Mouse (Mus musculus): Measurements from ENCODE around the gene Glis1. TPM values are rescaled to one million over a fixed set of nuclear protein-coding genes. Genes with fewer than 3 reads are reported as not detected.

Glis1 gene
- total and polyA plus RNA-seq, 2 experiments from 2014 or later, result 0.43 to 1.6 TPM

DNA sequence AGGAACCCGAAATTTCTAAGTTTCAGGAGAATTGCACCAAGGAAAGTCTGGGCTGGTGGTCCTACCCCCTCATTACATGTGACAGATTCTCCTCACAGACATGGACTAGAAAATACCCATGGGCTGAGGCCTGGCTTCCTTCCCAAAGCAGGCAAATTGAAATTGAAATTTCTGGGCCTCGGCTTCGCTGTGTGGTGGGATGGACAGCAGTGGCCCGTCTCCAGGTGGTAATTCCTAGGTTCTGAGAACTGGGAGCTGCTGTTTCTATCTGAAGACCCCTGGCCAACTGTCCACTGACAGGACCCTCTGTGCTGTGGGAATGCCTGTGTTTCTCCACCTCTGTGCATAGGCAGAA lies 49.8 kb downstream of the Glis1 start:
- H3K4me2 ChIP-seq (ENCODE audit: low read depth), result no peak overlapping the region
- H3K4me1 ChIP-seq (ENCODE audit: insufficient read depth), result no peaks in the 10 kb centered on the region
- H3K4me3 ChIP-seq (ENCODE audit: low read depth, low read length), result no peak overlapping the region
- ATAC-seq, result no peak
- H3K9ac ChIP-seq, result no peak overlapping the region
- DNase-seq, result peak; percentile 23
- H3K27me3 ChIP-seq (ENCODE audit: insufficient read depth, low read length), result no peaks in the 10 kb centered on the region
- no peak overlapping the region for H3K27ac ChIP-seq (ENCODE audit: low read depth, low read length)
- no peak for TF ChIP-seq CTCF (IDR thresholded peaks at IDR 0.05; ENCODE audit: low read depth)
- WGBS, result 54% methylated on average over 4 of the region's 4 CpGs
- no peaks in the 10 kb centered on the region for H3K9me3 ChIP-seq (ENCODE audit: low read length)
- no peaks in the 10 kb centered on the region for H3K36me3 ChIP-seq (ENCODE audit: insufficient read depth)

DNA sequence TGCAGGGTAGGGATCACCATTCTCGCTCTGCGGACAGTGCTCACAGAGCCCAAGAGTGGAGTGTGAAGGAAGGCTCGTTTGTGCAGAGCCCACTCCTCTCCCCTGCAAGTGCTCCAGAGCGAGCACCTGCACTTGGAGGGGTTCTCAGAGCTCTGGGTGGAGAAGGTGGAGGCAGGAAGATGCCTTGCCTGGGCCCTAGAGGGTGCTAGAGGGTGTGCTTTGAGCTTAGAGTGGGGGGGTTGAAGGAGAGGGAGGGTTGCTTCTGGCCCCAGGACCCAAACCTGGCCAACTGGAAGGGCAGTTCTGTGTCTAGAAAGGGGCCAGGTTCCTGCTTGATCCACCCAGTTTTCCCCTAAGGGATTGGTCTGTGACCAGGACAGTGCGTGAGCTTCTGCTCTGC lies 51.5 kb downstream of the Glis1 start:
- Histone ChIP-seq H3K9ac (no peak overlapping the region), H3K4me2 (ENCODE audit: low read depth) (no peak overlapping the region), H3K4me1 (ENCODE audit: insufficient read depth) (no peaks in the 10 kb centered on the region), H3K36me3 (ENCODE audit: insufficient read depth) (no peaks in the 10 kb centered on the region), H3K9me3 (ENCODE audit: low read length) (no peaks in the 10 kb centered on the region), H3K27me3 (ENCODE audit: insufficient read depth, low read length) (no peaks in the 10 kb centered on the region), H3K4me3 (ENCODE audit: low read depth, low read length) (no peak overlapping the region), H3K27ac (ENCODE audit: low read depth, low read length) (no peak overlapping the region)
- DNase-seq (no peak), ATAC-seq (no peak)
- TF ChIP-seq CTCF (IDR thresholded peaks at IDR 0.05; ENCODE audit: low read depth), result peak; percentile 44
- WGBS, result 68% methylated on average over 5 of the region's 5 CpGs

DNA sequence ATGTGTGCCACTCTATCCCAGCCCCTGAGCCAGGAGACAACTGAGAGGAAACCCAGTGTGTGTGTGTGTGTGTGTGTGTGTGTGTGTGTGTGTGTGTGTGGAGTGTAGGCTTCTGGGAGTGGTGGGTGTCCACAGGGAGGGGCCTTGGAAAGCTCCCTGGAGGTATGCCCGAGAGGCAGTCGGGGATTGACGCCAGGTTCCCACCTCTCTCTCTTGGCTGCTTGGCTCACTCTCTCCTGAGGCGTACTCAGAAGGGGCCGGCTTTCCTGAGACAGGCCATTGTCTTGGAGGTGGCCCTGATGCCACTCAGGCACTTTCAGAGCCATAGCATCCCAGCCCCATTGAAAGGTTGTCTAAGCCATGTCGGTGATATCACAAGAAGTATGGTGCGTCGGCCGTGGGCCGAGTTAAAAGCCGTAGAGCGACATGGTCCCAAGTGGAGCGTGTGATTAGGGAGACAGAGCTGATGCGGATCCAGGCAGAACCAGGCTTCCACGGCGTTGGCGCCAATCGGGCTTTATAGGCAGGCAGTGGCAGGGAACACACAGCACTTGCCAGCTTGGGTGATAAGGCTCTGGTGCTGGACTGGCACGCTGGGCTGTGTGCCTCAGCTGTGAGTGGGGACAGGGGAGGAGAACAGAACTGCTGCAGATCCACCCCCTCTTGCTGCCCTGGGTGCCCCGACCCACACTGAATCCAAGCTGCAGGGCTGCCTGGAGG lies 54.9 kb downstream of the Glis1 start:
- Histone ChIP-seq H3K9me3 (ENCODE audit: low read length) (no peaks in the 10 kb centered on the region), H3K27me3 (ENCODE audit: insufficient read depth, low read length) (no peaks in the 10 kb centered on the region), H3K36me3 (ENCODE audit: insufficient read depth) (no peaks in the 10 kb centered on the region), H3K4me2 (ENCODE audit: low read depth) (no peak overlapping the region), H3K9ac (no peak overlapping the region), H3K4me3 (ENCODE audit: low read depth, low read length) (no peak overlapping the region), H3K4me1 (ENCODE audit: insufficient read depth) (no peaks in the 10 kb centered on the region), H3K27ac (ENCODE audit: low read depth, low read length) (no peak overlapping the region)
- 56% methylated on average over 20 of the region's 20 CpGs for WGBS
- DNase-seq (peak; percentile 46), ATAC-seq (peak; percentile 44; the same call in 1 of the 2 replicates)
- TF ChIP-seq CTCF (IDR thresholded peaks at IDR 0.05; ENCODE audit: low read depth), result no peak

DNA sequence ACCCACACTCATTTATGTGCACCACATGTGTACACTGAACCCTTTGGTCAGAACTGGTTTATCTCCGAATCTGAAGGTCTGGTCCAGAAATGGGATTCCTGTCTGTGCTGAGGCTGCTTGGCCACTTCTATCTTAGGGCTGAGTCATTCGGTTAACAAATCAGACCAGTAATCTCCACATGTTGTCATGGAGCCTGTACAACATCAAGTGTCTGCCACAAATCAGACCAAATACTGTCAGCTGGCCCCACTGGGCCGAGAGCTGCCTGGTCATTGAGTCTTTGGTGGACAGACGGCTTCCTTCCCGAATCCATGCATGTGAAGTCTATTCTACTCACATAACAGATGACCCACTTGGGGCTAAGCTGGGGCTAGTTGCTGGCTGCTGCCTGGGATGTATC lies 58.6 kb downstream of the Glis1 start:
- H3K27ac ChIP-seq (ENCODE audit: low read depth, low read length), result no peak overlapping the region
- no peak for ATAC-seq
- H3K9me3 ChIP-seq (ENCODE audit: low read length), result no peaks in the 10 kb centered on the region
- no peak overlapping the region for H3K4me3 ChIP-seq (ENCODE audit: low read depth, low read length)
- TF ChIP-seq CTCF (IDR thresholded peaks at IDR 0.05; ENCODE audit: low read depth), result no peak
- no peaks in the 10 kb centered on the region for H3K36me3 ChIP-seq (ENCODE audit: insufficient read depth)
- no peaks in the 10 kb centered on the region for H3K4me1 ChIP-seq (ENCODE audit: insufficient read depth)
- H3K27me3 ChIP-seq (ENCODE audit: insufficient read depth, low read length), result no peaks in the 10 kb centered on the region
- H3K9ac ChIP-seq, result no peak overlapping the region
- no peak overlapping the region for H3K4me2 ChIP-seq (ENCODE audit: low read depth)
- no peak for DNase-seq
- WGBS, result 77% methylated on average over 5 of the region's 5 CpGs

DNA sequence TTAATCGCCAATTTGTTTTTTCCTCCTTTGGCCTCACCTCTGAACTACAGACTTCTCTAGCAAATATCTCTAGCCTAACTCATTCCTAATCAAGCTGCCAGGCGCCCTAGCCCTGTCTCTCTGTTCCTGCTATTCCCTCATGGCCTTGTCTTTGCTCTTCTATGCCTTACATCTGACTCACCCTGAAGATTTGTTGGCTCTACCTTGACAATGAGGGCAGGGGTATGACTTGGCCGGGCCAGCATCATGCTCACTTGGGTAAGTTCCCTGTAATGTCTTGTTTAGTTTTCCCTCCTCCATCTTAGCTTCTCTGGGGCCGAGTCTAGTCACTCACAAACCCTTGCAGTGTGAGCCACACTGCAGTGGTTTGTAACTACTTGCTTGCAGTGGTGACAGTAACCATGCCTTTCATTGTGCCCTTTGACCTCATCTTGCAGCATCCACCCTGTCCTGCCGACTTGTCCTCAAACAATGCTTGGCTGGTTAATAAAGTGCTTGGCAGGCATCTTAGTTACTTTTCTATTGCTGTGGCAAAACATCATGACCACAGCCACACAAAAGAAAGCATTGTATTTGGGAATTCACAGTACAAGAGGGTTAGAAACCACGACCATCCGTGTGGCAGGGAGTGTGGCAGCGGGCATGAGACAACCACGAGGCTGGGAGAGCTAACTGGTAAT lies 61.5 kb downstream of the Glis1 start:
- no peak overlapping the region for H3K4me3 ChIP-seq (ENCODE audit: low read depth, low read length)
- TF ChIP-seq CTCF (IDR thresholded peaks at IDR 0.05; ENCODE audit: low read depth), result no peak
- H3K27ac ChIP-seq (ENCODE audit: low read depth, low read length), result no peak overlapping the region
- DNase-seq (no peak), ATAC-seq (no peak)
- H3K36me3 ChIP-seq (ENCODE audit: insufficient read depth), result no peaks in the 10 kb centered on the region
- no peak overlapping the region for H3K4me2 ChIP-seq (ENCODE audit: low read depth)
- H3K27me3 ChIP-seq (ENCODE audit: insufficient read depth, low read length), result no peaks in the 10 kb centered on the region
- WGBS, result 73% methylated on average over 9 of the region's 9 CpGs
- no peaks in the 10 kb centered on the region for H3K4me1 ChIP-seq (ENCODE audit: insufficient read depth)
- H3K9me3 ChIP-seq (ENCODE audit: low read length), result no peaks in the 10 kb centered on the region
- H3K9ac ChIP-seq, result no peak overlapping the region

DNA sequence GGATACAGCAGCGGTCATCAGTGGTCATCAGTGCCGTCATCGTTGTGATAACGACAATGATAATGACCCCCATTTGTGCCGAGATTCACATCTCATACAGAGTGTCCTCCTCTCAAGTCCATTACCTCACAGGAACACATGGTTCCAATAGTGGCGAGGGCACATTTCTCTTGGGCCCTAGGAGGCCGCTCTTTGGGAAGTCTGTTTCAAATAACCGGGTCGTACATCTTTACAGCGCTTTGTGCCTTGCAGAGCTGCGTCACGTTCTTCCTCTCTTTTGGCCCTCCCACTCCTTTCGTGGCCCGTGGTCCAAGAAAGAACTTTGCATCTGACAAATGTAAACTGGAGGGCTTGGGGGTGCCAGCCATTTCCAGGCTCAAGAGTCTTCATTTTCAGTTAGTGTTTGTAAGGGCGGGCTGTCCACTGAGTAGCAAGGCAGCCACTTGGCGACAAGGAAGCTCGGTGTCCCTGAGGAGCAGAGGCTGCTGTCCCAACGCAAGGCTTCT lies 63.1 kb downstream of the Glis1 start:
- Histone ChIP-seq H3K4me1 (ENCODE audit: insufficient read depth) (no peaks in the 10 kb centered on the region), H3K9me3 (ENCODE audit: low read length) (no peaks in the 10 kb centered on the region), H3K27ac (ENCODE audit: low read depth, low read length) (no peak overlapping the region), H3K4me2 (ENCODE audit: low read depth) (no peak overlapping the region), H3K9ac (no peak overlapping the region), H3K4me3 (ENCODE audit: low read depth, low read length) (no peak overlapping the region), H3K36me3 (ENCODE audit: insufficient read depth) (no peaks in the 10 kb centered on the region), H3K27me3 (ENCODE audit: insufficient read depth, low read length) (no peaks in the 10 kb centered on the region)
- 87% methylated on average over 18 of the region's 18 CpGs for WGBS
- no peak for DNase-seq
- no peak for ATAC-seq
- no peak for TF ChIP-seq CTCF (IDR thresholded peaks at IDR 0.05; ENCODE audit: low read depth)

DNA sequence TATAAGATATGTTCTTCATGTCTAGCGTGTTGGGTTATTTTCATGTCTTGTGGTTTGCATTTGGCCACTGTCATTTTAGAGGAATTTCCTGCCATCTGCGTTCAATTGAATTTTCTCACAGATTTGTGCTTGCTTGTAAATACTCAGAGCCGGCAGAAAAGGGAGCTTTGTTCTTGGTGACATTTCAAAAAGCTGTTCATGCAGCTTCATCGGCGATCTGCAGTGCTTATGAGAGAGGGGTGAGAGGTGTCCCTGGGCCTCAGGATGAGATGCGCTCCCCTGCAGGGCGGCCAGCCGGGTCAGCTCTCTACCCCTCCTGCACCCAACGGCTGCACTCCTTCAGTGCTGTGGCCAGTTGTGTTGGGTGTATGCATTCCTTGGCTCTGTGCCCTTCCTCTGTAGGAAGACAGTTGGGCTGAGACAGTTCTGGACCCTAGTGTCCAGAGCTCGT lies 68.2 kb downstream of the Glis1 start:
- WGBS, result 50% methylated on average over 10 of the region's 10 CpGs
- no peaks in the 10 kb centered on the region for H3K36me3 ChIP-seq (ENCODE audit: insufficient read depth)
- no peak for TF ChIP-seq CTCF (IDR thresholded peaks at IDR 0.05; ENCODE audit: low read depth)
- H3K9ac ChIP-seq, result no peak overlapping the region
- H3K27me3 ChIP-seq (ENCODE audit: insufficient read depth, low read length), result no peaks in the 10 kb centered on the region
- no peak overlapping the region for H3K4me3 ChIP-seq (ENCODE audit: low read depth, low read length)
- no peak overlapping the region for H3K4me2 ChIP-seq (ENCODE audit: low read depth)
- H3K9me3 ChIP-seq (ENCODE audit: low read length), result no peaks in the 10 kb centered on the region
- ATAC-seq (peak; percentile 56), DNase-seq (peak; percentile 64)
- H3K27ac ChIP-seq (ENCODE audit: low read depth, low read length), result peak overlapping the region; percentile 79
- H3K4me1 ChIP-seq (ENCODE audit: insufficient read depth), result 0 out of 2 replicates have a peak, but pooled peaks cover 4% of the 10 kb centered on the region

Measured in forebrain, postnatal 0 days (tissue).